Mouse (Mus musculus) thymus, adult 2 months (tissue): Measurements from ENCODE around the gene Glipr1.
"Not testable (repeated sequence)": the region's sequence is repeated elsewhere in the genome, so short reads cannot be mapped to it uniquely, and the experiment has no call there.

Source experiments
- CTCF ChIP-seq: fragments of 200-500 bp; IDR thresholded peaks from 2 replicates; pipeline ENCODE4 v1.5.1; 2012; ENCODE audit warnings: mild to moderate bottlenecking, control low read depth, low read length, moderate library complexity, borderline replicate concordance; ENCODE audit not compliant: control insufficient read depth, poor library complexity, insufficient read depth; ENCODE audit errors: extremely low read depth
- POLR2A ChIP-seq: fragments of 200-500 bp; IDR thresholded peaks from 2 replicates; pipeline ENCODE4 v1.6.1; 2012; ENCODE audit warnings: mild to moderate bottlenecking, low read length, control low read depth, moderate library complexity; ENCODE audit not compliant: control insufficient read depth, poor library complexity, insufficient read depth; ENCODE audit errors: extremely low read depth

DNA sequence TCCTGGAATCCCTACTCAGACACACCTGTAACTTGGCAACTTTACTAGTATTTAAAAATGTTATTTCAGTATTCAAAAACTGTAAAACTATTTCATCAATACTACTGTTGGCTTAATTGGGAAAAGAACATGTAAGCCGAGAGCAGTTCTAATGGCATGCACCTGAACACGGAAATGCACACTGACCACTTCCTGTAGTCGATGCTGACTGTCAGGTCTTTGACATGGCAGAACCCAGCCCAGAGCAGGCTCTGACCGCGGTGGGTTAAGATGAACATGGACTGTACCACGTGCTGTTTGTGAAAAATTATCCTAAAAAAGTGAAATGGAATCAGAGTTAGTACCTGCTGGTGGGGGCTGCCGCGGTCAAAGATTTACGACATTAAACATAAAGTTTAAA is 41.1 kb upstream of the Glipr1 start:
- TF ChIP-seq CTCF, POLR2A: not testable (repeated sequence)
